Mouse (Mus musculus) megakaryocyte, embryonic 14.5 days (primary cell): ENCODE data around the gene Hoxa2.

Source experiments
- FLI1 ChIP-seq: IDR thresholded peaks from 2 replicates; pipeline ENCODE4 v1.6.1; 2012; ENCODE audit warnings: low read length, inconsistent platforms, mixed read lengths
- GATA1 ChIP-seq: IDR thresholded peaks from 3 replicates; pipeline ENCODE4 v1.6.1; 2012; ENCODE audit warnings: mixed read lengths, low read length, inconsistent platforms, borderline replicate concordance

- TF ChIP-seq FLI1 = no peak
- TF ChIP-seq GATA1 = no peak
These were observed 10.6 kb downstream of the Hoxa2 start for GRCm38 (mm10) chr6:52154044-52154443.
